Mouse (Mus musculus): ENCODE data around the gene Wnt4.

The Wnt4 gene

DNA sequence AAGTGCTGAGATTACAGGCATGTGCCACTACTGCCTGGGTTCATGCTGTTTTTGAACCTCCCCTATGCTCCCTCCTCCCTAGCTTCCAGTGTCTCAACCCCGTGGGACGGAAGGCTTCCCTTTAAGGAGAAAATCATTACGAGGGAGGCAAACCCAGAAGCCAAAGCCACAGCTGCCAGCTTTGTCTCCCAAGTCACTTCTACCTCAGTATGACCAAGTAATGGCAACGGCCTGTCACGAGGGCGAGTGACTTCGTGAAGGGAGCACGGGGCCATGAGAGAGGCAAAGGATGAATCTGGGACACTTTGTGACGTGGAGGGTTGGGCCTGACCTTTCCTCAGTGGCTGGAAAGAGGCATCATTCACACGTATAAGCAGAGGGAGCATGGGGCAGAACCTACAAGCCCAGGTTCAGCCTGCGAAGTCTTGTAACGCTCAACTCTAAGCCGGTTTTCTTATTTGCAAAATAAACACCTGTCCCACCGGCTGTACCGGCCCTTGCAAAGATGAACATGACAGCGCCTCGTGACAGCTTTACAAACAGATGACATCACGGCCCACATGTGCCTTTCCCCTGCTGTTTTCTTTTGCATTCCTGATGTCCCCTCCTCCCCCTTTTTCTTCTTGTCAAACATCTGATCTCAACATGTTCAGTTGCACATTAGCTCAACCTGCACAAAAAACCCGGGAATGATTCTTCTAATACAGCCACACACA, 29.9 kb downstream of the Wnt4 start:
- DNase-seq (ENCODE audit: low read depth, low spot score) = no peak

GRCm38 (mm10) chr4:137308377-137308776, 31.1 kb downstream of the Wnt4 start:
- peak; percentile 59 for DNase-seq (ENCODE audit: low read depth, low spot score)

GRCm38 (mm10) chr4:137313511-137313910, 36.2 kb downstream of the Wnt4 start:
- peak; percentile 52 for DNase-seq (ENCODE audit: low read depth, low spot score)

DNA sequence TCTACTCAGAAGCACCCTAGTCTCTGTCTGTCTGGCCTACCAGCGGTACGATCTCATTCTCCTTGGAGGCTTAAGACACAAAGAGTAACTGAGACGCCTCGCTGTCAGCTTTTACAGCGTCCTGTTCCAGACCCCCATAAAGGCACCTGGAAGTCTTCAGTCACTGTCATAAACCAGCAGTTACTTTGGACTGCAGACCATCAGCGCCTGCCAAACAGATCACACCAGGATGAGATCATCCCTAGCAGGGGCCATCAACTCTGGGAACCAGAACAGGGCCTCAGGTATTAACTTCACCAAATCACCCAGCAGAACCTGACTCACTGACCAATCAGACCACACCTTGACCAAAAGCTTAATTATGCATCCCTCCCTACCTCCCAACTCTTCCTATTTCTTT, 37.3 kb downstream of the Wnt4 start:
- no peak for DNase-seq (ENCODE audit: low read depth, low spot score)

DNA sequence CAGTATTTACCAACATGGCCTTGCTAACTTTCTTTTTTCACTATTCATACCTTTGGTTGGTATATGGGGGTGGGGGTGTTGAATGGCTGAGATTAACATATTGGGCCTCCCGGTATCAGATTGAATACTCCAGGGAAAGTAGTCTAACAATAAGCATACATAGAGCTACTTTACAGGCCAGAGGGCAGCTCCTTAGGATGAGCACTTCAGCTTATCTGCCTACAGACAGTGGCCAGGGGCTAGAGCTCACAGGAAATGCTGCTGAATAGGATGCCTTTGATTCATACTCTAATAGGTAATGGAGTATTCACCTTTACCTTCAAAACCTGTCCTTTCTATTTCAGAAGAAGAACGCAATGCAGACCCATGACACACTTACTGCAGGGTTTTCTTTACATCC, 37.8 kb downstream of the Wnt4 start:
- DNase-seq (ENCODE audit: low read depth, low spot score) = no peak

GRCm38 (mm10) chr4:137316027-137316770, 38.9 kb downstream of the Wnt4 start:
- peak; percentile 23 for DNase-seq (ENCODE audit: low read depth, low spot score)

- no peak for DNase-seq (ENCODE audit: low read depth, low spot score)
Observed at GRCm38 (mm10) chr4:137324926-137325325, 47.6 kb downstream of the Wnt4 start.

- DNase-seq (ENCODE audit: low read depth, low spot score) = no peak
Observed at GRCm38 (mm10) chr4:137326494-137326893, 49.2 kb downstream of the Wnt4 start.

DNA sequence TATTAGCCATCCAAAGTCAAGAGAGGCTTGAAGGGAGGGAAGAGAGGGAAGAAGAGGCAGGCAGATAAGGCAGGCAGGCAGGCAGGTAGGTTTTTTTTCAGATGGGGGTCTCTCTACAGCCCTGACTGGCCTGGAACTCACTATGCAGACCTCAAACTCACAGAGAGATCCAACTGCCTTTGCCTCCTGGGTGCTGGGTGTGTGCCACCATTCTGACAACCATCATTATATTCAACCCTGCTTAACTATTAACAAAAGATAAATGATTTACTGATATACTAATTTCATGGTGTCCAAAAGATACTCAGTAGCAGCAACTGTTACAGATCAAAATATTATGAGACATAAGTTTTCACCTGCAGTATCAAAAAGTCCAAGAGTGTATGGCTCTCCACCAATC, 54.8 kb downstream of the Wnt4 start:
- no peak for DNase-seq (ENCODE audit: low read depth, low spot score)

- no peak for DNase-seq (ENCODE audit: low read depth, low spot score)
Observed at GRCm38 (mm10) chr4:137336468-137336867, 59.2 kb downstream of the Wnt4 start.

- no peak for DNase-seq (ENCODE audit: low read depth, low spot score)
Observed at GRCm38 (mm10) chr4:137339415-137339814, 62.1 kb downstream of the Wnt4 start.

- DNase-seq (ENCODE audit: low read depth, low spot score) = no peak
Observed at GRCm38 (mm10) chr4:137342816-137343215, 65.5 kb downstream of the Wnt4 start.

DNA sequence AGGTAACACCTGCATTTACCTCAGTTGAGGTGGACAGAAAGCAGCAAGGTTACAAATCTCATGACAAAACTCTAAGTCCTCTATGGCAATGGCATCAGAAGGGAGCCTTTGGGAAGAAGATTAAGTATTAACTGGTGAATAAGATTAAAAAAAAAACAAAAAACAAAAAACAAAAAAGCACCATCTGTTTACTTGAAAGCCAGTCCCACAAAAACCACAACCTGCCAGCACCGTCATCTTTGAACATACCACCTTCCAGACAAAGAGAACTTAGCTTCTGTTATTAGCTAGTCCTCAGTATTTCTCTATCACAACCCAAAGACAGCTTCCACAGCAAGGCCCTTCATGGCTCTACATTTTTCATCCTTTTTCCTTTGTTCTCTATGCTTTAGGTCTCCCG, 67.8 kb downstream of the Wnt4 start:
- peak; percentile 52 for DNase-seq (ENCODE audit: low read depth, low spot score)

DNA sequence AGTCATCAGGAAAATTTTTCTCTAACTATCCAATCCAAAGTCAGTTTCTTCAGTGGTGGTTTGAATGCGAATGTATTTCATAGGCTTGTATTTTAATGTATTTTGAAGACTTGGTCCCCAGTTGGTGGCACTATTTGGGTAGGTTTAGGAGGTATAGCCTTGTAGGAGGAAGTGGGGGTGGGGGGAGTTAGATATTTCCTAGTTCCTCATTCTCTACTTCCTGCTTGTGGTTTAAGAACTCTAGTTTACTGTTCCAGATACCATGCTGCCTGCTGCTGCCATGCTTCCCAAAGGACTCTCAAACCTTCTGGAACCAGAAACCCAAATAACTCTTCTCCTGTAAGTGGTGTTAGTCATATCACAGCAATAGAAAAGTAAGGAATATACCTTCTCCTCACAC, 68.5 kb downstream of the Wnt4 start:
- peak; percentile 63 for DNase-seq (ENCODE audit: low read depth, low spot score)
